Mouse (Mus musculus): Measurements from ENCODE around the gene 2010111I01Rik. TPM values are rescaled to one million over a fixed set of nuclear protein-coding genes. Genes with fewer than 3 reads are reported as not detected.
A peak's percentile ranks its signal among the peaks of the same experiment; 100 is the strongest.
"Not testable (repeated sequence)": the region's sequence is repeated elsewhere in the genome, so short reads cannot be mapped to it uniquely, and the experiment has no call there.

2010111I01Rik gene
- polyA plus RNA-seq, 1 experiment from 2014 or later, result 134 TPM

DNA sequence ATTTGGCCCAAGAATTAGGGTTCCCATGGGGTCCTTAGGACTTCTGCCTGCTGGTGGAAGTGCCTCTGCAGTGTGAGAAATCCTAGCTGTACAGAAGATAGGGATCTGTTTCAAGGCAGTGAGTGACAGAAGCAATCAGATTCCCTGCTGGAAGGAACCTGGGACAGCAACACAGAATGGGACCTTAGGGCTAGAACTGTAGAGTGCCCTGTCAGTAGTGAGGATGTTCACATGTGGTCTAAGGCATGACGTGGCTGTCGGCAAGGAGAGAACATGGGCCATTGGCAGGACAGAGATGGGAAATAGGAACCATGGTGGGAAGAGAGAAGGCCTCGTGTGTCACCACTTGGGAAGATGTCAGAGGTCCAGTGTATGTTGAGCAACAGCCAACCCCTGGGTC is 344.9 kb downstream of the 2010111I01Rik start:
- no peak overlapping the region for H3K4me3 ChIP-seq (ENCODE audit: low read depth, low read length)
- H3K4me1 ChIP-seq (ENCODE audit: control insufficient read depth, insufficient read depth, low read length), result peaks cover 7% of the 10 kb centered on the region; the same call in 1 of the 2 replicates
- WGBS, result 92% methylated on average over 3 of the region's 3 CpGs
- H3K9ac ChIP-seq (ENCODE audit: low read length), result no peak overlapping the region
- no peak for DNase-seq (ENCODE audit: low spot score)
- ATAC-seq (ENCODE audit: insufficient number of reproducible peaks, low FRiP score, low TSS enrichment, low read depth), result no peak
- H3K9me3 ChIP-seq (ENCODE audit: control insufficient read depth, low read length), result no peaks in the 10 kb centered on the region
- H3K27ac ChIP-seq (replicated peaks; ENCODE audit: low read depth, low read length), result no peak overlapping the region
- no peaks in the 10 kb centered on the region for H3K27me3 ChIP-seq (ENCODE audit: control insufficient read depth, insufficient read depth, low read length)
- no peaks in the 10 kb centered on the region for H3K36me3 ChIP-seq (ENCODE audit: control insufficient read depth, insufficient read depth, low read length)
- no peak overlapping the region for H3K4me2 ChIP-seq (ENCODE audit: low read depth, severe bottlenecking)

- DNase-seq (ENCODE audit: low spot score) (no peak), ATAC-seq (ENCODE audit: insufficient number of reproducible peaks, low FRiP score, low TSS enrichment, low read depth) (no peak)
- Histone ChIP-seq H3K27ac (replicated peaks; ENCODE audit: low read depth, low read length) (no peak overlapping the region), H3K36me3 (ENCODE audit: control insufficient read depth, insufficient read depth, low read length) (no peaks in the 10 kb centered on the region), H3K4me1 (ENCODE audit: control insufficient read depth, insufficient read depth, low read length) (no peaks in the 10 kb centered on the region), H3K4me3 (ENCODE audit: low read depth, low read length) (no peak overlapping the region), H3K27me3 (ENCODE audit: control insufficient read depth, insufficient read depth, low read length) (no peaks in the 10 kb centered on the region), H3K4me2 (ENCODE audit: low read depth, severe bottlenecking) (no peak overlapping the region), H3K9ac (ENCODE audit: low read length) (no peak overlapping the region), H3K9me3 (ENCODE audit: control insufficient read depth, low read length) (no peaks in the 10 kb centered on the region)
- 68% methylated on average over 2 of the region's 2 CpGs for WGBS
These were observed 346.5 kb downstream of the 2010111I01Rik start for GRCm38 (mm10) chr13:63311156-63311555.

DNA sequence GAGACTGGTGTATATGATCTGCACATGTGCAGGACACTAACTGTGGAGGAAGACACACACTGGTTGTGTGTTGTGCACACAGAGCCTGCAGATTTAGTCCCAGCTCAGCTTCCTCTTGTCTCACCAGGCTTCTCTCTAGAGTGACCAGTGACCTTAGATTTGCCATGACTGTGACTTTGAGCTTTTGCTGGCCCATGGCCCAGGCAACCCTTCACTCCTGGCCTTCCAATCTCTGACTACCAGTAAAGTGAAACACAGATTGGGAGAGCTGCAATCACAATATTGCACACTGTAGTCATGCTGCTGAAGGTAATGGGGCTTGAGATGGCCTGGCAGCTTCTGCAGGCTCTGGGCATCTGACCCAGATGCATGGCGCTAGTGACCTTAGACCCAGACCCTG is 348.6 kb downstream of the 2010111I01Rik start:
- H3K9ac ChIP-seq (ENCODE audit: low read length), result no peak overlapping the region
- ATAC-seq (ENCODE audit: insufficient number of reproducible peaks, low FRiP score, low TSS enrichment, low read depth) (no peak), DNase-seq (ENCODE audit: low spot score) (no peak)
- no peaks in the 10 kb centered on the region for H3K36me3 ChIP-seq (ENCODE audit: control insufficient read depth, insufficient read depth, low read length)
- peak overlapping the region; percentile 18; the same call in 1 of the 2 replicates for H3K27ac ChIP-seq (replicated peaks; ENCODE audit: low read depth, low read length)
- no peak overlapping the region for H3K4me3 ChIP-seq (ENCODE audit: low read depth, low read length)
- no peaks in the 10 kb centered on the region for H3K9me3 ChIP-seq (ENCODE audit: control insufficient read depth, low read length)
- H3K4me1 ChIP-seq (ENCODE audit: control insufficient read depth, insufficient read depth, low read length), result no peaks in the 10 kb centered on the region
- no peak overlapping the region for H3K4me2 ChIP-seq (ENCODE audit: low read depth, severe bottlenecking)
- 97% methylated on average over 1 of the region's 1 CpGs for WGBS
- H3K27me3 ChIP-seq (ENCODE audit: control insufficient read depth, insufficient read depth, low read length), result no peaks in the 10 kb centered on the region

GRCm38 (mm10) chr13:63313748-63314607 is 349.3 kb downstream of the 2010111I01Rik start:
- no peak overlapping the region for H3K4me2 ChIP-seq (ENCODE audit: low read depth, severe bottlenecking)
- no peaks in the 10 kb centered on the region for H3K36me3 ChIP-seq (ENCODE audit: control insufficient read depth, insufficient read depth, low read length)
- 84% methylated on average over 12 of the region's 12 CpGs for WGBS
- no peak overlapping the region for H3K9ac ChIP-seq (ENCODE audit: low read length)
- no peaks in the 10 kb centered on the region for H3K4me1 ChIP-seq (ENCODE audit: control insufficient read depth, insufficient read depth, low read length)
- no peaks in the 10 kb centered on the region for H3K9me3 ChIP-seq (ENCODE audit: control insufficient read depth, low read length)
- H3K27me3 ChIP-seq (ENCODE audit: control insufficient read depth, insufficient read depth, low read length), result no peaks in the 10 kb centered on the region
- no peak overlapping the region for H3K4me3 ChIP-seq (ENCODE audit: low read depth, low read length)
- peak overlapping the region; percentile 18; the same call in 1 of the 2 replicates for H3K27ac ChIP-seq (replicated peaks; ENCODE audit: low read depth, low read length)
- DNase-seq (ENCODE audit: low spot score) (no peak), ATAC-seq (ENCODE audit: insufficient number of reproducible peaks, low FRiP score, low TSS enrichment, low read depth) (no peak)

DNA sequence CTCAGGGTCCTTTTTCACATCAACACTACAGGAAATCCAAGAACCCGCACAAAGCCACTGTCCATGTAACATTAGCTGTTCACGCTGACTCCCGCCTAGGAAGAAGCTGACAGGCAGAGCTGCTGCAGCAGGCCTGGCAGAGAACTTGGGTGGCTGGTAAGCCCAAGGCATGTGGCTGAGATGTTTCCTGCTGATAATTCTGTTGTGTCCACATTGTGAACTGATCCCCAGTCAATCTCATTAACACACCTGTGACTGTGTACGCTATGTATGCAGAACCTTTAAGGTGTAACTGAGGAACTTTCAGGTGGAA is 349.9 kb downstream of the 2010111I01Rik start:
- Histone ChIP-seq H3K4me3 (ENCODE audit: low read depth, low read length) (no peak overlapping the region), H3K36me3 (ENCODE audit: control insufficient read depth, insufficient read depth, low read length) (no peaks in the 10 kb centered on the region), H3K27me3 (ENCODE audit: control insufficient read depth, insufficient read depth, low read length) (no peaks in the 10 kb centered on the region), H3K4me1 (ENCODE audit: control insufficient read depth, insufficient read depth, low read length) (no peaks in the 10 kb centered on the region), H3K9ac (ENCODE audit: low read length) (no peak overlapping the region), H3K4me2 (ENCODE audit: low read depth, severe bottlenecking) (no peak overlapping the region), H3K9me3 (ENCODE audit: control insufficient read depth, low read length) (no peaks in the 10 kb centered on the region), H3K27ac (replicated peaks; ENCODE audit: low read depth, low read length) (no peak overlapping the region)
- WGBS, result 83% methylated on average over 4 of the region's 4 CpGs
- ATAC-seq (ENCODE audit: insufficient number of reproducible peaks, low FRiP score, low TSS enrichment, low read depth) (no peak), DNase-seq (ENCODE audit: low spot score) (no peak)

- not testable (repeated sequence) for H3K27ac ChIP-seq (replicated peaks; ENCODE audit: low read depth, low read length); DNase-seq (ENCODE audit: low spot score); ATAC-seq (ENCODE audit: insufficient number of reproducible peaks, low FRiP score, low TSS enrichment, low read depth); H3K4me3 ChIP-seq (ENCODE audit: low read depth, low read length); H3K9me3 ChIP-seq (ENCODE audit: control insufficient read depth, low read length); H3K4me2 ChIP-seq (ENCODE audit: low read depth, severe bottlenecking); H3K9ac ChIP-seq (ENCODE audit: low read length); H3K4me1 ChIP-seq (ENCODE audit: control insufficient read depth, insufficient read depth, low read length); H3K36me3 ChIP-seq (ENCODE audit: control insufficient read depth, insufficient read depth, low read length); H3K27me3 ChIP-seq (ENCODE audit: control insufficient read depth, insufficient read depth, low read length)
- 86% methylated on average over 3 of the region's 4 CpGs for WGBS
These were observed 350.4 kb downstream of the 2010111I01Rik start for GRCm38 (mm10) chr13:63315111-63315510.

GRCm38 (mm10) chr13:63315777-63316176 is 351.1 kb downstream of the 2010111I01Rik start:
- H3K4me3 ChIP-seq (ENCODE audit: low read depth, low read length), result no peak overlapping the region
- 95% methylated on average over 6 of the region's 6 CpGs for WGBS
- DNase-seq (ENCODE audit: low spot score) (no peak), ATAC-seq (ENCODE audit: insufficient number of reproducible peaks, low FRiP score, low TSS enrichment, low read depth) (no peak)
- no peaks in the 10 kb centered on the region for H3K9me3 ChIP-seq (ENCODE audit: control insufficient read depth, low read length)
- H3K4me1 ChIP-seq (ENCODE audit: control insufficient read depth, insufficient read depth, low read length), result no peaks in the 10 kb centered on the region
- no peak overlapping the region for H3K4me2 ChIP-seq (ENCODE audit: low read depth, severe bottlenecking)
- no peak overlapping the region for H3K9ac ChIP-seq (ENCODE audit: low read length)
- H3K27ac ChIP-seq (replicated peaks; ENCODE audit: low read depth, low read length), result no peak overlapping the region
- no peaks in the 10 kb centered on the region for H3K27me3 ChIP-seq (ENCODE audit: control insufficient read depth, insufficient read depth, low read length)
- no peaks in the 10 kb centered on the region; the same call in 1 of the 2 replicates for H3K36me3 ChIP-seq (ENCODE audit: control insufficient read depth, insufficient read depth, low read length)

DNA sequence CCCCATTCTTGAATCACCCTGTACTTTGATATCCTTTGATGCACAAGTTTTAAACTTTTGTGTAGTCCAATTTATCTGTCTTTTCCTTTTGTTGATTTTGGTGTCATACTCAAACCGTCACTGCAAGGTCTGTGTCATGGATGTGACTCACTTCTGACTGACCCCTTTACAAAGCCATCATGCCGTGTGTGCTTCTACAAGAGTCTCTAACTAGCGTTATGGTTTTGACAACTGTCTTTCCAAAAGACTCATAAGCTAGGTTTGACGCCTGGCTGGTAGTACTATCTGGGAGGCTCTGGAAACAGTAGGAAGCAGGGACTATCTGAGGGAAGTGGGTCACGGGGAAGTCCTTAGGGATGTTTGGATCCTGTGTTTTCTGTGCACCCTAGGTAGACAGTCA is 351.7 kb downstream of the 2010111I01Rik start:
- Histone ChIP-seq H3K9me3 (ENCODE audit: control insufficient read depth, low read length) (no peaks in the 10 kb centered on the region), H3K27me3 (ENCODE audit: control insufficient read depth, insufficient read depth, low read length) (no peaks in the 10 kb centered on the region), H3K36me3 (ENCODE audit: control insufficient read depth, insufficient read depth, low read length) (no peaks in the 10 kb centered on the region; the same call in 1 of the 2 replicates), H3K4me3 (ENCODE audit: low read depth, low read length) (no peak overlapping the region), H3K4me2 (ENCODE audit: low read depth, severe bottlenecking) (no peak overlapping the region), H3K9ac (ENCODE audit: low read length) (no peak overlapping the region), H3K4me1 (ENCODE audit: control insufficient read depth, insufficient read depth, low read length) (no peaks in the 10 kb centered on the region), H3K27ac (replicated peaks; ENCODE audit: low read depth, low read length) (no peak overlapping the region)
- DNase-seq (ENCODE audit: low spot score) (no peak), ATAC-seq (ENCODE audit: insufficient number of reproducible peaks, low FRiP score, low TSS enrichment, low read depth) (no peak)
- WGBS, result 95% methylated on average over 5 of the region's 5 CpGs

All from limb, embryonic 11.5 days (tissue).